Mouse (Mus musculus): ENCODE data around the gene Slc39a7. TPM values are rescaled to one million over a fixed set of nuclear protein-coding genes. Genes with fewer than 3 reads are reported as not detected.

Slc39a7 gene
- 100 to 1,000 TPM; 176 to 248 (median 200) TPM for total RNA-seq (2022)

GRCm38 (mm10) chr17:34031465-34032173 is at the start of gene Slc39a7, which contains the start of gene Rxrb:
TSS of gene Slc39a7 (minus strand) at chr17:34031682.
TSS of gene Rxrb (plus strand) at chr17:34031812.
- DNase-seq = peak; percentile 97

DNA sequence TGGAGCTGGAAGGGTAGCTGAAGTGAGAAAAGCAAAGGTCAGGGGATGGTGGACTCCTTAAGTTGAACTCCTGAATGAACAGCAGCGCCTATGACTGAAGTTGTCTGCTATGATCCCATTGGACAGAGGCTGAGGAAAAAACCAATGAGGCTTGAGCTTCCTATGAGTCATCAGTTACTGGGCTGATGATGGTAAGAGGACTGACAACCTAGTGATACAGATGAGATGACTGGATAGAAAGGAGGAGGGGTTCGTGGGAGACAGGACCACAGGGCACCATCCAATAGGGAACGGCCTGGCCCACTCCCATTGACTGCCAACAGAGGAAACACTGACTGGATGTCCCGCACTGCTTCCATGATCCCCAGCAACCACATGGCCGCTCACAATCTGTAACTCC is 48.1 kb upstream of the Slc39a7 start:
- no peak for DNase-seq

- DNase-seq = no peak
These were observed 47.5 kb upstream of the Slc39a7 start for GRCm38 (mm10) chr17:34079002-34079401.

GRCm38 (mm10) chr17:34078148-34078547 is 46.7 kb upstream of the Slc39a7 start:
- DNase-seq = no peak

- DNase-seq = peak; percentile 34
These were observed 46.1 kb upstream of the Slc39a7 start for GRCm38 (mm10) chr17:34077549-34077948.

- peak; percentile 40 for DNase-seq
These were observed 43.8 kb upstream of the Slc39a7 start for GRCm38 (mm10) chr17:34075271-34075670.

- DNase-seq = no peak
These were observed 40.6 kb upstream of the Slc39a7 start for GRCm38 (mm10) chr17:34072091-34072490.

GRCm38 (mm10) chr17:34068864-34069263 is 37.4 kb upstream of the Slc39a7 start:
- no peak for DNase-seq

- DNase-seq = no peak
These were observed 25.7 kb upstream of the Slc39a7 start for GRCm38 (mm10) chr17:34057224-34057623.

GRCm38 (mm10) chr17:34047404-34048050 is 16.0 kb upstream of the Slc39a7 start:
- DNase-seq = no peak

DNA sequence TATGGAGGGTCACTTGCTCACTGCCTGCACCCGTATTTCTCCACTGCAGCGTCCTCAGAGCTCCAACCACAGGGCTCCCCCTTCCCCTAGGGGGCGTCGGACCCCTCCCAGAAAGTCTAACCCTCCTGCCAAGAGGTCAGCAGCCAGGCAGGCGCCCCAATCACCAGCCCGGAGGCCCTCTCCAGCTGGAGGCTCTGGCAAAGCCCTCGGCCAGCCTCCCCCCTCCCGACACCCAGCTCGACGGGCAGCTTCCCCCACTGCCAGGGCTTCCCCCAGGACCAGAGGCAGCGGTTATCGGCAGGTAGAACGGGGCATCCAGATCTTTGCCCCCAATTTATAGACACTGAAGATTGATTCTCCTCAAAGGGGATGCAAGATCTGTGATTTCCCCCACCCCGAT is 14.5 kb upstream of the Slc39a7 start:
- DNase-seq = no peak

GRCm38 (mm10) chr17:34039562-34040450 is 8.3 kb upstream of the Slc39a7 start:
- peak; percentile 11 for DNase-seq

GRCm38 (mm10) chr17:34038878-34039561 is 7.5 kb upstream of the Slc39a7 start, which contains the start of gene Col11a2:
TSS of gene Col11a2 (plus strand) at chr17:34039437.
- DNase-seq = no peak

- DNase-seq = no peak
These were observed 7.0 kb upstream of the Slc39a7 start for GRCm38 (mm10) chr17:34038440-34038839.

DNA sequence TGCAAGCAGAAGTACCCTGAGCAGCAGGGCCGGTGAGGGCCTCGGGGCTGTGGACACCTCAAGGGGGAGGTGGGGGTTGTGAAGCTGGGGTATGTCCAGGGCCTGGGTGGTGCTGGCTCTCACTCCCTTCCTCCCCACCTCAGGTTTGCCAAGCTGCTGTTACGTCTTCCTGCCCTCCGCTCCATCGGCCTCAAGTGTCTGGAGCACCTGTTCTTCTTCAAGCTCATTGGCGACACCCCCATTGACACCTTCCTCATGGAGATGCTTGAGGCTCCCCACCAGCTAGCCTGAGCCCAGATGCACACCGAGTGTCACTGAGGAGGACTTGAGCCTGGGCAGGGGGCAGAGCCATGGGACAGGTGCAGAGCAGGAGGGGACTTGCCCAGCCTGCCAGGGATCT is 5.8 kb upstream of the Slc39a7 start:
- no peak for DNase-seq

DNA sequence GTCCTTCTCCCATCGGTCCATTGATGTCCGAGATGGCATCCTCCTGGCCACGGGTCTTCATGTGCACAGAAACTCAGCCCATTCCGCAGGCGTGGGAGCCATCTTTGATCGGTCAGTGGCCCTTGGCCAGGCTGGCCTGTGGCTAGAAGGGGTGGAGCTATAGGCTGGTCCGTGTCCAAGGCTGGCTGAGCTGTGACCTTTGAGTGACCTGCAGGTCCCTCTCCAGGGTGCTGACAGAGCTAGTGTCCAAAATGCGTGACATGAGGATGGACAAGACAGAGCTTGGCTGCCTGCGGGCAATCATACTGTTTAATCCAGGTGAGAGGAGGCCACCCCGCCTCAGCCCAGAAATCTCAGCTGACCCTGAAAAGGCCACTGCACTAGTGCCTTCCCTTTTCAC is 5.2 kb upstream of the Slc39a7 start:
- DNase-seq = no peak

GRCm38 (mm10) chr17:34035517-34035916 is 4.0 kb upstream of the Slc39a7 start:
- no peak for DNase-seq

DNA sequence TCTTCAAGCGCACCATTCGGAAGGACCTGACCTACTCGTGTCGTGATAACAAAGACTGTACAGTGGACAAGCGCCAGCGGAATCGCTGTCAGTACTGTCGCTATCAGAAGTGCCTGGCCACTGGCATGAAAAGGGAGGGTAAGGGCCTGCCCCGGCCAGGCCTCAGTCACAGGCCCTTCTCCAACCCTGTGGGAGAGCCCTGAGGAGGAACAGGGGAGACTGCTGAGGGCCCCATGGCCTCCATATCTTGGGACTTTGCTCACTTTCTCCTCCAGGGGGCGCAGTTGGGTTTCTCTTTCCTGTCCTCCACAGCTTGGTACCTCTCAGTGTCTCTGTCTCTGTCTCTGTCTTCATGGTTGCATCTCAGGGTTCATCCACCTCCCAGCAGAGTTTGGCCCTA is 2.6 kb upstream of the Slc39a7 start:
- no peak for DNase-seq

DNA sequence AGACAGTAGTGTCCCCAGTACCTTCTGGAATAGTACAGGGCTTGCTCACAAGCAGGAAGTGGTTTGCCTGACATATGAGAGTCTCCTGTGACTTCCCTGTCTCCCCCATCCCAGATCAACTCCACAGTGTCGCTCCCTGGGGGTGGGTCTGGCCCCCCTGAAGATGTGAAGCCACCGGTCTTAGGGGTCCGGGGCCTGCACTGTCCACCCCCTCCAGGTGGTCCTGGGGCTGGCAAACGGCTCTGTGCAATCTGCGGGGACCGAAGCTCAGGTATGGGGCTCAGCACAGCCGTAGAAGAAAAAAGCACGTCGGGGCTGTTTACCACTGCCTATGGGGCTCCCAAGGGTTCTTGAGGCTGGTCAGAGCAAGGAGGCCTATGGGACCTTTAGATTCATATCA is 2.0 kb upstream of the Slc39a7 start:
- DNase-seq = no peak

DNA sequence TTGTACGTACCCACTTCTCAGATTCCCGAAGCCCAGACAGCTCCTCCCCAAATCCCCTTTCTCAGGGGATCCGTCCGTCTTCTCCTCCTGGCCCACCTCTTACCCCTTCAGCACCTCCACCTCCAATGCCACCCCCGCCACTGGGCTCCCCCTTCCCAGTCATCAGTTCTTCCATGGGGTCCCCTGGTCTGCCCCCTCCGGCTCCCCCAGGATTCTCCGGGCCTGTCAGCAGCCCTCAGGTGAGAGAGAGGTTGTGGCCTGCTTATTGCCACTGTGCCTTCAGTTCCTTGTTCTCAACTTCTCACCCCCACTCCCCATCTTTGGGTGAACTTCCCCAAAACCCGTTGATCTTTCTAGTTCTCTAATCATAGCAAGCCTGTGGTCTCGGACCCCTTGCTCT is 1.3 kb upstream of the Slc39a7 start:
- DNase-seq = no peak

GRCm38 (mm10) chr17:34032174-34032632 is 721 bp upstream of the Slc39a7 start:
- no peak for DNase-seq

DNA sequence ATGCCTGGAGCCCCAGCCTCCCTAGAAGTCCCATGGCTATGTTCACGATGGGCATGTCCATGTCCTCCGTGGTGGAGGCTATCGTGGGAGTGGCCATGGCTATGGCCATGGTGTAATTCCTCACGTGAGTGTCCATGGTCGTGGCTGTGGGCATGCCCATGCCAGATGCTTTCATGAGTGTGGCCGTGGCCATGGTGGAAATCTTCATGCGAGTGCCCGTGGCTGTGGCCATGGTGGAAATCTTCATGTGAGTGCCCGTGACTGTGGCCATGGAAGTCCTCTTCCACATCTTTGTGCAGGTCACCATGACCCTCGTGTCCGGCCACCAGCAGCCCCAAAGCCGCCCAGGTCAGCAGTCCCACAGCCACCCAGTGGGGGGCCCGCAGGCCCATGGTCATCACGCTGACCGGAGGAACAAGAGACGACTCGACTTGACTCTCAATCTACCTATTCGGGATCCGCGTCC is 588 bp downstream of the Slc39a7 start:
- no peak for DNase-seq

Measured in adrenal gland, adult 8-10 months (tissue).